Mouse (Mus musculus) liver, postnatal 0 days (tissue): Measurements from ENCODE around the gene Gjb6.
A peak's percentile ranks its signal among the peaks of the same experiment; 100 is the strongest.

ENCODE experiments used
- CTCF ChIP-seq: sonication (generic); IDR thresholded peaks from 2 replicates; pipeline ENCODE4 v1.5.1; 2016; ENCODE audit warnings: antibody characterized with exemption, low read depth
- EP300 ChIP-seq: IDR thresholded peaks from 2 replicates; pipeline ENCODE4 v1.6.1; 2016; ENCODE audit warnings: antibody characterized with exemption, low read depth, mild to moderate bottlenecking

- TF ChIP-seq CTCF (peak; percentile 63), EP300 (no peak)
These were observed 57.9 kb downstream of the Gjb6 start for GRCm38 (mm10) chr14:57075537-57075936.
